Mouse (Mus musculus) kidney, embryonic 16.5 days (tissue): ENCODE results near the gene Spc24. TPM values are rescaled to one million over a fixed set of nuclear protein-coding genes. Genes with fewer than 3 reads are reported as not detected.

Experiments
- ATAC-seq: fragments of 200-750 bp; cut with Nextera tagmentation; 2 replicates; pipeline ENCODE4 v1.8.0; 2017; ENCODE audit warnings: moderate TSS enrichment; ENCODE audit not compliant: low FRiP score, low TSS enrichment
- H3K27ac ChIP-seq: fragments of 300-500 bp; sonication (generic); 2 replicates; pipeline ENCODE4 v1.5.1; 2014; ENCODE audit warnings: low read length
- H3K27me3 ChIP-seq: fragments of 300-500 bp; sonication (generic); 2 replicates; pipeline ENCODE4 v1.6.1; 2014; ENCODE audit warnings: low read length, control low read depth, mixed read lengths; ENCODE audit not compliant: insufficient read depth
- H3K36me3 ChIP-seq: fragments of 300-500 bp; sonication (generic); 2 replicates; pipeline ENCODE4 v1.6.1; 2014; ENCODE audit warnings: low read length, control low read depth, mixed read lengths; ENCODE audit not compliant: insufficient read depth
- H3K4me1 ChIP-seq: fragments of 300-500 bp; sonication (generic); 2 replicates; pipeline ENCODE4 v1.6.1; 2014; ENCODE audit warnings: low read length, control low read depth, mixed read lengths; ENCODE audit not compliant: insufficient read depth
- H3K4me2 ChIP-seq: fragments of 300-500 bp; sonication (generic); replicated peaks from 2 replicates; pipeline ENCODE4 v1.6.1; 2014; ENCODE audit warnings: low read depth, low read length
- H3K4me3 ChIP-seq: fragments of 300-500 bp; sonication (generic); 2 replicates; pipeline ENCODE4 v1.5.1; 2014; ENCODE audit warnings: mild to moderate bottlenecking, low read length
- H3K9ac ChIP-seq: fragments of 300-500 bp; sonication (generic); replicated peaks from 2 replicates; pipeline ENCODE4 v1.6.1; 2014; ENCODE audit warnings: low read length
- H3K9me3 ChIP-seq: fragments of 300-500 bp; sonication (generic); 2 replicates; pipeline ENCODE4 v1.6.1; 2016; ENCODE audit warnings: low read length, control low read depth
- WGBS: fragments of 180-500 bp; shearing (Covaris S2); extraction: QIAGEN DNeasy Blood & Tissue Kit; methylation state at CpG from one replicate; pipeline ENCODE4 v1.1.7; 2014; 5-methylcytosine and 5-hydroxymethylcytosine counted together
- polyA plus RNA-seq: library from polyadenylated mRNA; unstranded; fragments of >200 nt; fragmentation: Nextera tagmentation; extraction: Ambion mirVana; gene quantifications from 2 replicates; pipeline ENCODE4 v1.2.1, GENCODE M21; 2015

Gene Spc24
- polyA plus RNA-seq, 1 experiment from 2014 or later, result 120 TPM

DNA sequence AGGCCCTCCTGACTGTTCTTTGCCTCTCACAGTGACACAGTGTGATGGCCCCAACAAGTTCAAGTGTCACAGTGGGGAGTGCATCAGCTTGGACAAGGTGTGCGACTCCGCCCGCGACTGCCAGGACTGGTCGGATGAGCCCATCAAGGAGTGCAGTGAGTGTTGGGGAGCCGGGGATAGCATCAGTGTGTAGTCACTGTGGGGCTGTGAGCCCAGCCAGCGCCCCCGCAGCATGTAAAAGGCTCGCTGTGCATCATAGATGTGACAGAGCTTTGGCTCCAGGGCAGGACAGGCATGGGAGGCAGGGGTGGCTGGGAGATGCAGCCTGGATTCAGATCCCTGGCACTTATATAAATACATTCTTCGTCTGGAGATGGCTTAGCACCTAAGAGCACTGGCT, 22.9 kb downstream of the Spc24 start:
- Histone ChIP-seq H3K36me3 (peaks cover 92% of the 10 kb centered on the region), H3K27ac (no peak overlapping the region), H3K4me3 (no peak overlapping the region), H3K4me1 (no peaks in the 10 kb centered on the region), H3K27me3 (no peaks in the 10 kb centered on the region), H3K4me2 (no peak overlapping the region), H3K9me3 (no peaks in the 10 kb centered on the region), H3K9ac (no peak overlapping the region)
- WGBS, result 94% methylated on average over 10 of the region's 10 CpGs
- ATAC-seq, result no peak

GRCm38 (mm10) chr9:21736580-21736979, 23.5 kb downstream of the Spc24 start:
- Histone ChIP-seq H3K4me1 (no peaks in the 10 kb centered on the region), H3K9ac (no peak overlapping the region), H3K9me3 (no peaks in the 10 kb centered on the region)

GRCm38 (mm10) chr9:21735126-21735525, 25.0 kb downstream of the Spc24 start:
- ATAC-seq, result no peak
- 90% methylated on average over 14 of the region's 14 CpGs for WGBS
- peaks cover 86% of the 10 kb centered on the region for H3K36me3 ChIP-seq
- H3K9ac ChIP-seq, result no peak overlapping the region
- no peaks in the 10 kb centered on the region for H3K4me1 ChIP-seq
- no peaks in the 10 kb centered on the region for H3K27me3 ChIP-seq
- H3K4me3 ChIP-seq, result no peak overlapping the region
- H3K27ac ChIP-seq, result no peak overlapping the region
- no peaks in the 10 kb centered on the region for H3K9me3 ChIP-seq
- no peak overlapping the region for H3K4me2 ChIP-seq

More at GRCm38 (mm10) chr9:21736580-21736979, 23.5 kb downstream of the Spc24 start:
- Histone ChIP-seq H3K27me3 (no peaks in the 10 kb centered on the region), H3K27ac (no peak overlapping the region), H3K4me2 (no peak overlapping the region), H3K4me3 (no peak overlapping the region), H3K36me3 (peaks cover 88% of the 10 kb centered on the region)
- ATAC-seq, result peak; percentile 60; the same call in 1 of the 2 replicates
- 56% methylated on average over 3 of the region's 3 CpGs for WGBS

DNA sequence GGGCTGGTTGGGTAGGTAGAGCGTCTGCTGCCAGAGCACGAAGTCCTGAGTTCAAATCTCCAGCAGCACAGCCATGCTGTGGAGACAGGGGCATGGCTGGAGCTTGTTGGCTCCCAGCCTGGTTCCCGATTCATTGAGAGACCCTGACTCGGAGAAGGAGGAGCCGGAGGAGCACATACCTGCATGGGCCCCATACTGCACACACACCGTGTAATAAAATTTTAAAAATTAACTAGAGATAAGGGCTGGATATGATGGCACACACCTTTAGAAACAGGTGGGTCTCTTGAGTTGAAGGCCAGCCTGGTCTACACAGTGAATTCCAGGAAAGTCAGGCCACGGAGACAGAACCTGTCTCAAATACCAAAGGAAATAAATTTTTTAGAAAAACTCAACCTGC, 26.1 kb downstream of the Spc24 start:
- Histone ChIP-seq H3K9ac (no peak overlapping the region), H3K36me3 (peaks cover 75% of the 10 kb centered on the region), H3K4me1 (peaks cover 8% of the 10 kb centered on the region; the same call in 1 of the 2 replicates), H3K4me3 (no peak overlapping the region), H3K9me3 (no peaks in the 10 kb centered on the region), H3K27me3 (no peaks in the 10 kb centered on the region), H3K27ac (no peak overlapping the region), H3K4me2 (no peak overlapping the region)
- ATAC-seq, result no peak
- 92% methylated on average over 7 of the region's 7 CpGs for WGBS

DNA sequence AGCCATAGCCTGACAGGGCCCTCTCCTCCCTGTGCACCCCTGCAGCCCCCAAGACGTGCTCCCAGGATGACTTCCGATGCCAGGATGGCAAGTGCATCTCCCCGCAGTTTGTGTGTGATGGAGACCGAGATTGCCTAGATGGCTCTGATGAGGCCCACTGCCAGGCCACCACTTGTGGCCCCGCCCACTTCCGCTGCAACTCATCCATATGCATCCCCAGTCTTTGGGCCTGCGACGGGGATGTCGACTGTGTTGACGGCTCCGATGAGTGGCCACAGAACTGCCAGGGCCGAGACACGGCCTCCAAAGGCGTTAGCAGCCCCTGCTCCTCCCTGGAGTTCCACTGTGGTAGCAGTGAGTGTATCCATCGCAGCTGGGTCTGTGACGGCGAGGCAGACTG, 26.7 kb downstream of the Spc24 start:
- Histone ChIP-seq H3K4me1 (peaks cover 8% of the 10 kb centered on the region; the same call in 1 of the 2 replicates), H3K9me3 (no peaks in the 10 kb centered on the region), H3K27me3 (no peaks in the 10 kb centered on the region), H3K4me2 (no peak overlapping the region), H3K9ac (no peak overlapping the region), H3K4me3 (no peak overlapping the region), H3K27ac (no peak overlapping the region), H3K36me3 (peaks cover 69% of the 10 kb centered on the region)
- WGBS, result 93% methylated on average over 17 of the region's 17 CpGs
- no peak for ATAC-seq

DNA sequence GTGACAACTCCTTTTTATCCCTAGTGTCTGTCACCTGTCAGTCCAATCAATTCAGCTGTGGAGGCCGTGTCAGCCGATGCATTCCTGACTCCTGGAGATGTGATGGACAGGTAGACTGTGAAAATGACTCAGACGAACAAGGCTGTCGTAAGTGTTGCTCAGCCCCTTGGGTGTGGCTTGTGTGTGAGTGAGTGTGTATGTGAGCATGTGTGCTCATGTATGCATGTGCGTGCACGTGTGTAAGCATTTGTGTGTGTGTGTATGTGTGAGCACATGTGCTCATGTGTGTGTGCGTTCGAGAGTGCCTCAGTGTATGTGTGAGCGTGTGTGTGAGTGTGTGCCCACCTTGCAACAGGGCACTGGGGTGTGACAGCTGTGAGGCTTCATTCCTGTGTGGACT, 27.8 kb downstream of the Spc24 start:
- WGBS, result 89% methylated on average over 9 of the region's 9 CpGs
- Histone ChIP-seq H3K9me3 (no peaks in the 10 kb centered on the region), H3K9ac (no peak overlapping the region), H3K4me3 (no peak overlapping the region), H3K4me1 (peaks cover 9% of the 10 kb centered on the region; the same call in 1 of the 2 replicates), H3K27me3 (no peaks in the 10 kb centered on the region), H3K27ac (no peak overlapping the region), H3K4me2 (no peak overlapping the region), H3K36me3 (peaks cover 58% of the 10 kb centered on the region)
- no peak for ATAC-seq

GRCm38 (mm10) chr9:21729264-21729663, 30.8 kb downstream of the Spc24 start:
- Histone ChIP-seq H3K4me3 (no peak overlapping the region), H3K36me3 (peaks cover 33% of the 10 kb centered on the region), H3K27me3 (no peaks in the 10 kb centered on the region), H3K27ac (no peak overlapping the region), H3K4me2 (no peak overlapping the region), H3K9me3 (no peaks in the 10 kb centered on the region), H3K4me1 (peaks cover 35% of the 10 kb centered on the region), H3K9ac (no peak overlapping the region; the same call in 1 of the 2 replicates)
- no peak for ATAC-seq
- 79% methylated on average over 7 of the region's 7 CpGs for WGBS

GRCm38 (mm10) chr9:21728261-21728832, 31.8 kb downstream of the Spc24 start:
- no peak overlapping the region for H3K4me3 ChIP-seq
- no peak overlapping the region for H3K27ac ChIP-seq
- H3K9ac ChIP-seq, result no peak overlapping the region
- no peak for ATAC-seq
- peaks cover 35% of the 10 kb centered on the region for H3K4me1 ChIP-seq
- no peaks in the 10 kb centered on the region for H3K27me3 ChIP-seq
- H3K9me3 ChIP-seq, result no peaks in the 10 kb centered on the region
- H3K36me3 ChIP-seq, result peaks cover 23% of the 10 kb centered on the region
- no peak overlapping the region for H3K4me2 ChIP-seq
- WGBS, result 82% methylated on average over 10 of the region's 10 CpGs

- H3K4me1 ChIP-seq, result peaks cover 40% of the 10 kb centered on the region
- H3K27me3 ChIP-seq, result no peaks in the 10 kb centered on the region
- no peak overlapping the region for H3K4me3 ChIP-seq
- H3K4me2 ChIP-seq, result peak overlapping the region; percentile 35; the same call in 1 of the 2 replicates
- 0 out of 2 replicates have a peak, but pooled peaks cover 10% of the 10 kb centered on the region for H3K36me3 ChIP-seq
- H3K27ac ChIP-seq, result no peak overlapping the region
- 68% methylated on average over 14 of the region's 14 CpGs for WGBS
- H3K9ac ChIP-seq, result peak overlapping the region; percentile 50; the same call in 1 of the 2 replicates
- H3K9me3 ChIP-seq, result no peaks in the 10 kb centered on the region
- ATAC-seq, result no peak
Observed at GRCm38 (mm10) chr9:21726218-21726975, 33.7 kb downstream of the Spc24 start.
